Mouse (Mus musculus): Measurements from ENCODE around the gene Hras.
A peak's percentile ranks its signal among the peaks of the same experiment; 100 is the strongest.

Hras gene

GRCm38 (mm10) chr7:141193948-141194347, at the start of gene Hras, which contains the start of gene Lrrc56:
TSS of gene Hras (minus strand) at chr7:141194005.
TSS of gene Lrrc56 (plus strand) at chr7:141194157.
- peak; percentile 99 for DNase-seq (ENCODE audit: low spot score)

- DNase-seq (ENCODE audit: low spot score) = no peak
Measured at GRCm38 (mm10) chr7:141231551-141231950, 37.7 kb upstream of the Hras start.

GRCm38 (mm10) chr7:141231111-141231510, 37.3 kb upstream of the Hras start:
- no peak for DNase-seq (ENCODE audit: low spot score)

GRCm38 (mm10) chr7:141230570-141230969, 36.8 kb upstream of the Hras start:
- DNase-seq (ENCODE audit: low spot score) = no peak

GRCm38 (mm10) chr7:141229702-141230101, 35.9 kb upstream of the Hras start:
- no peak for DNase-seq (ENCODE audit: low spot score)

GRCm38 (mm10) chr7:141228279-141229067, 34.7 kb upstream of the Hras start, which contains the start of gene Phrf1:
TSS of gene Phrf1 (plus strand) at chr7:141228784.
- peak; percentile 90 for DNase-seq (ENCODE audit: low spot score)

GRCm38 (mm10) chr7:141227796-141228195, 34.0 kb upstream of the Hras start:
- DNase-seq (ENCODE audit: low spot score) = no peak

- DNase-seq (ENCODE audit: low spot score) = no peak
Measured at GRCm38 (mm10) chr7:141226535-141226934, 32.7 kb upstream of the Hras start.

- no peak for DNase-seq (ENCODE audit: low spot score)
Measured at GRCm38 (mm10) chr7:141222696-141223215, 29.0 kb upstream of the Hras start.

GRCm38 (mm10) chr7:141222126-141222467, 28.3 kb upstream of the Hras start:
- no peak for DNase-seq (ENCODE audit: low spot score)

- peak; percentile 99 for DNase-seq (ENCODE audit: low spot score)
Measured at GRCm38 (mm10) chr7:141221249-141222125, 27.7 kb upstream of the Hras start.

- no peak for DNase-seq (ENCODE audit: low spot score)
Measured at GRCm38 (mm10) chr7:141220377-141220776, 26.6 kb upstream of the Hras start.

- DNase-seq (ENCODE audit: low spot score) = no peak
Measured at GRCm38 (mm10) chr7:141219558-141220099, 25.8 kb upstream of the Hras start.

- DNase-seq (ENCODE audit: low spot score) = no peak
Measured at GRCm38 (mm10) chr7:141218557-141219133, 24.8 kb upstream of the Hras start.

- DNase-seq (ENCODE audit: low spot score) = no peak
Measured at GRCm38 (mm10) chr7:141218141-141218540, 24.3 kb upstream of the Hras start.

GRCm38 (mm10) chr7:141217343-141218013, 23.7 kb upstream of the Hras start:
- DNase-seq (ENCODE audit: low spot score) = no peak

- no peak for DNase-seq (ENCODE audit: low spot score)
Measured at GRCm38 (mm10) chr7:141216894-141217293, 23.1 kb upstream of the Hras start.

GRCm38 (mm10) chr7:141215880-141216733, 22.3 kb upstream of the Hras start:
- DNase-seq (ENCODE audit: low spot score) = peak; percentile 47

- DNase-seq (ENCODE audit: low spot score) = peak; percentile 92
Measured at GRCm38 (mm10) chr7:141215101-141215879, 21.5 kb upstream of the Hras start, which contains the start of gene Rassf7. TSS of gene Rassf7 (plus strand) at chr7:141215860.

- no peak for DNase-seq (ENCODE audit: low spot score)
Measured at GRCm38 (mm10) chr7:141214310-141214709, 20.5 kb upstream of the Hras start.

Measured in ovary, postnatal 36 days (tissue).